8 mouse cellular contexts compared by ENCODE assay signal in genomic region chr11:51290066-51290955, GRCm38 (mm10). TPM values are rescaled to one million over a fixed set of nuclear protein-coding genes. Genes with fewer than 3 reads are reported as not detected.
DNase-seq lines count a peak whose midpoint lies in the region; ATAC-seq and TF ChIP-seq lines count a peak whose summit lies in the region.

No protein-coding gene starts in this region.

- H3K9me3 ChIP-seq in forebrain, embryonic 10.5 days: peaks cover 1% of the 10 kb centered on the region; the same call in 1 of the 2 replicates
- H3K9me3 ChIP-seq in limb, embryonic 10.5 days (replicated peaks): no peaks in the 10 kb centered on the region
- H3K9me3 ChIP-seq in midbrain, embryonic 13.5 days: no peaks in the 10 kb centered on the region

- H3K4me3 ChIP-seq in spleen, adult 2 months (ENCODE audit: extremely low read depth, insufficient read depth, insufficient read length): peak overlapping the region; percentile 61; the same call in 1 of the 2 replicates
- peak overlapping the region; percentile 67 for H3K4me3 ChIP-seq in forebrain, embryonic 10.5 days
- H3K4me3 ChIP-seq in limb, embryonic 10.5 days: peak overlapping the region; percentile 70
- H3K4me3 ChIP-seq in midbrain, embryonic 13.5 days (replicated peaks): peak overlapping the region; percentile 59

- H3K36me3 ChIP-seq in spleen, adult 2 months (ENCODE audit: control insufficient read depth, insufficient read depth, low read length): no peaks in the 10 kb centered on the region
- no peaks in the 10 kb centered on the region for H3K36me3 ChIP-seq in forebrain, embryonic 10.5 days (replicated peaks)
- H3K36me3 ChIP-seq in limb, embryonic 10.5 days: peaks cover 9% of the 10 kb centered on the region
- peaks cover 1% of the 10 kb centered on the region; the same call in 1 of the 2 replicates for H3K36me3 ChIP-seq in midbrain, embryonic 13.5 days

- H3K27me3 ChIP-seq in spleen, adult 2 months (ENCODE audit: control insufficient read depth, insufficient read depth, low read length): peaks cover 6% of the 10 kb centered on the region
- H3K27me3 ChIP-seq in forebrain, embryonic 10.5 days (ENCODE audit: poor library complexity, severe bottlenecking): peaks cover 18% of the 10 kb centered on the region
- H3K27me3 ChIP-seq in limb, embryonic 10.5 days (ENCODE audit: low read depth, poor library complexity, severe bottlenecking): no peaks in the 10 kb centered on the region
- peaks cover 17% of the 10 kb centered on the region for H3K27me3 ChIP-seq in midbrain, embryonic 13.5 days

- no peak for TF ChIP-seq POLR2A in spleen, adult 2 months (IDR thresholded peaks at IDR 0.05; ENCODE audit: low read depth, low read length)

- H3K27ac ChIP-seq in spleen, adult 2 months (ENCODE audit: insufficient read depth, low read length): no peak overlapping the region
- H3K27ac ChIP-seq in forebrain, embryonic 10.5 days: peak overlapping the region; percentile 81
- H3K27ac ChIP-seq in limb, embryonic 10.5 days: peak overlapping the region; percentile 90
- no peak overlapping the region for H3K27ac ChIP-seq in midbrain, embryonic 13.5 days

- peak overlapping the region; percentile 65 for H3K9ac ChIP-seq in midbrain, embryonic 13.5 days (replicated peaks)

- no peak for TF ChIP-seq CTCF in spleen, adult 2 months (IDR thresholded peaks at IDR 0.05; ENCODE audit: extremely low read depth, insufficient read depth, insufficient read length, insufficient replicate concordance)

- WGBS in spleen, adult 2 months: 5% methylated on average over 74 of the region's 74 CpGs
- 1% methylated on average over 74 of the region's 74 CpGs for WGBS in forebrain, embryonic 10.5 days
- WGBS in limb, embryonic 10.5 days: 1% methylated on average over 74 of the region's 74 CpGs
- 2% methylated on average over 64 of the region's 74 CpGs for WGBS in midbrain, embryonic 13.5 days

- DNase-seq in spleen, adult 2 months (ENCODE audit: low read depth in 1 of 2, low spot score in 2 of 2): peak in 1 of 2 experiments; percentile 6
- no peak for DNase-seq in spleen, adult 12 weeks (ENCODE audit: low spot score)
- DNase-seq in forebrain, embryonic 10.5 days (ENCODE audit: extremely low spot score, low spot score): peak; percentile 63
- peak; percentile 66 for DNase-seq in heart, postnatal 4 days
- peak; percentile 82 for DNase-seq in limb, embryonic 10.5 days (ENCODE audit: low spot score)
- DNase-seq in testis, postnatal 10 days (ENCODE audit: low spot score): peak; percentile 80
- no peak for DNase-seq in T-cell, adult 2 months (ENCODE audit: low spot score)

- peaks cover 3% of the 10 kb centered on the region for H3K4me1 ChIP-seq in spleen, adult 2 months (ENCODE audit: control insufficient read depth, insufficient read depth, insufficient read length)
- peaks cover 17% of the 10 kb centered on the region for H3K4me1 ChIP-seq in forebrain, embryonic 10.5 days
- H3K4me1 ChIP-seq in limb, embryonic 10.5 days: peaks cover 48% of the 10 kb centered on the region
- H3K4me1 ChIP-seq in midbrain, embryonic 13.5 days (replicated peaks): peaks cover 11% of the 10 kb centered on the region

- ATAC-seq in midbrain, embryonic 13.5 days: peak; percentile 86

- H3K4me2 ChIP-seq in midbrain, embryonic 13.5 days (replicated peaks): peak overlapping the region; percentile 89

RNA-seq across cellular contexts. Expression of gene Col23a1, which starts 0.6 kb away (rescaled TPM):
- 1.5 TPM in 2 replicates for polyA plus RNA-seq in spleen, adult 2 months (2012; rRNA removed)
- 6.1 TPM in 2 replicates for polyA plus RNA-seq in forebrain, embryonic 10.5 days (2016; fragmentation: Nextera tagmentation; extraction: Ambion mirVana)
- total RNA-seq in heart, postnatal 4 days (2021): 1 to 10 TPM; 5.7 to 6.0 TPM
- polyA plus RNA-seq in limb, embryonic 10.5 days (2016; fragmentation: Nextera tagmentation; extraction: Ambion mirVana): 17.0 and 24.1 TPM in 2 replicates
- 3.4 and 5.7 TPM in 2 replicates for polyA plus RNA-seq in midbrain, embryonic 13.5 days (2015; fragmentation: Nextera tagmentation; extraction: Ambion mirVana)

RNA-seq across cellular contexts. Expression of gene BC049762, which starts 27.5 kb away (rescaled TPM):
- polyA plus RNA-seq in spleen, adult 2 months (2012; rRNA removed): 0.11 TPM in 1 of 2 replicates, not detected in the other
- 0.49 and 1.3 TPM in 2 replicates for polyA plus RNA-seq in forebrain, embryonic 10.5 days (2016; fragmentation: Nextera tagmentation; extraction: Ambion mirVana)
- not detected for total RNA-seq in heart, postnatal 4 days (2021)
- 0.91 TPM in 1 of 2 replicates, not detected in the other for polyA plus RNA-seq in limb, embryonic 10.5 days (2016; fragmentation: Nextera tagmentation; extraction: Ambion mirVana)
- 0.31 TPM in 1 of 2 replicates, not detected in the other for polyA plus RNA-seq in midbrain, embryonic 13.5 days (2015; fragmentation: Nextera tagmentation; extraction: Ambion mirVana)

RNA-seq across cellular contexts. Expression of gene Clk4, which starts 28.8 kb away (rescaled TPM):
- 24.3 and 25.7 TPM in 2 replicates for polyA plus RNA-seq in spleen, adult 2 months (2012; rRNA removed)
- 106 and 109 TPM in 2 replicates for polyA plus RNA-seq in forebrain, embryonic 10.5 days (2016; fragmentation: Nextera tagmentation; extraction: Ambion mirVana)
- total RNA-seq in heart, postnatal 4 days (2021): 10 to 100 TPM; 49.5 to 55.0 TPM
- polyA plus RNA-seq in limb, embryonic 10.5 days (2016; fragmentation: Nextera tagmentation; extraction: Ambion mirVana): 101 and 126 TPM in 2 replicates
- polyA plus RNA-seq in midbrain, embryonic 13.5 days (2015; fragmentation: Nextera tagmentation; extraction: Ambion mirVana): 154 and 164 TPM in 2 replicates

Comparison
In these comparisons a context has a peak if more than half of its experiments do, and no peak if none do; other contexts are left out.
1. DNase-seq: peak in forebrain, embryonic 10.5 days (single experiment), heart, postnatal 4 days (single experiment), limb, embryonic 10.5 days (single experiment) and testis, postnatal 10 days (single experiment); none in spleen, adult 12 weeks (single experiment) and T-cell, adult 2 months (single experiment).
2. H3K27ac ChIP-seq: peak in forebrain, embryonic 10.5 days (single experiment) and limb, embryonic 10.5 days (single experiment); none in spleen, adult 2 months (single experiment) and midbrain, embryonic 13.5 days (single experiment).
3. Peak in every context shown above with its lines, with median percentiles within 50 percentile points of each other: H3K4me3 ChIP-seq.